21 mouse cellular contexts compared by ENCODE assay signal in genomic region chr19:36630361-36630760, GRCm38 (mm10).
"Had no signal": no experiment of that assay in that cellular context is flagged by ENCODE, and none has a peak within 500 bp of the region (broad histone marks: within the 10 kb centered on the region; RNA-seq: fewer than 3 reads in every experiment).

No protein-coding gene starts in this region.

- H3K36me3 ChIP-seq: limb, embryonic 10.5 days; limb, embryonic 13.5 days; midbrain, embryonic 12.5 days; midbrain, embryonic 15.5 days; neural tube, embryonic 13.5 days had no signal

- H3K27ac ChIP-seq: layer of hippocampus, adult 2 months; limb, embryonic 10.5 days; limb, embryonic 13.5 days; liver, embryonic 14.5 days; macrophage; midbrain, embryonic 12.5 days; midbrain, embryonic 15.5 days; neural tube, embryonic 13.5 days; stomach, postnatal 0 days had no signal

- H3K9me3 ChIP-seq: limb, embryonic 10.5 days; limb, embryonic 13.5 days; midbrain, embryonic 12.5 days; midbrain, embryonic 15.5 days; neural tube, embryonic 13.5 days had no signal

- DNase-seq: kidney, adult 8-10 months; kidney, postnatal 14 days; layer of hippocampus, adult 9-11 months; lung, adult 2 months; lung, postnatal 14 days; right cerebral cortex, adult 18-20 months; right cerebral cortex, postnatal 14 days; right cerebral cortex, postnatal 4 days; thymus, adult 2 months; thymus, postnatal 14 days; thymus, postnatal 4 days had no signal

- ATAC-seq: intestine, embryonic 16.5 days; midbrain, embryonic 15.5 days had no signal

- H3K4me1 ChIP-seq: limb, embryonic 10.5 days; limb, embryonic 13.5 days; midbrain, embryonic 12.5 days; midbrain, embryonic 15.5 days; neural tube, embryonic 13.5 days had no signal

- H3K4me3 ChIP-seq: layer of hippocampus, adult 2 months; limb, embryonic 10.5 days; limb, embryonic 13.5 days; midbrain, embryonic 12.5 days; midbrain, embryonic 15.5 days; neural tube, embryonic 13.5 days had no signal

- H3K27me3 ChIP-seq: limb, embryonic 13.5 days; midbrain, embryonic 15.5 days; neural tube, embryonic 13.5 days had no signal

- H3K4me2 ChIP-seq: limb, embryonic 13.5 days; midbrain, embryonic 12.5 days; midbrain, embryonic 15.5 days; neural tube, embryonic 13.5 days had no signal

- H3K9ac ChIP-seq: limb, embryonic 13.5 days; liver, embryonic 14.5 days; midbrain, embryonic 12.5 days; midbrain, embryonic 15.5 days; neural tube, embryonic 13.5 days had no signal
